Mouse (Mus musculus): ENCODE measurements around the gene Spsb4.

Gene Spsb4

GRCm38 (mm10) chr9:96980037-96980997 is 38.3 kb downstream of the Spsb4 start:
- in situ Hi-C loops (cut with MboI; ENCODE audit: low sequenced_read_pairs): no loop called here

GRCm38 (mm10) chr9:96979417-96980030 is 39.1 kb downstream of the Spsb4 start:
- in situ Hi-C loops (cut with MboI; ENCODE audit: low sequenced_read_pairs): no loop called here

- in situ Hi-C loops (cut with MboI; ENCODE audit: low sequenced_read_pairs): no loop called here
Observed at GRCm38 (mm10) chr9:96978147-96978782, 40.4 kb downstream of the Spsb4 start.

GRCm38 (mm10) chr9:96977287-96978145 is 41.1 kb downstream of the Spsb4 start:
- in situ Hi-C loops (cut with MboI; ENCODE audit: low sequenced_read_pairs): no loop called here

- in situ Hi-C loops (cut with MboI; ENCODE audit: low sequenced_read_pairs): no loop called here
Observed at GRCm38 (mm10) chr9:96973091-96973490, 45.6 kb downstream of the Spsb4 start.

GRCm38 (mm10) chr9:96971625-96972404 is 46.8 kb downstream of the Spsb4 start:
- in situ Hi-C loops (cut with MboI; ENCODE audit: low sequenced_read_pairs): no loop called here

GRCm38 (mm10) chr9:96967516-96967915 is 51.1 kb downstream of the Spsb4 start:
- in situ Hi-C loops (cut with MboI; ENCODE audit: low sequenced_read_pairs): no loop called here

- in situ Hi-C loops (cut with MboI; ENCODE audit: low sequenced_read_pairs): no loop called here
Observed at GRCm38 (mm10) chr9:96966465-96966864, 52.2 kb downstream of the Spsb4 start.

GRCm38 (mm10) chr9:96963443-96964215 is 55.0 kb downstream of the Spsb4 start:
- in situ Hi-C loops (cut with MboI; ENCODE audit: low sequenced_read_pairs): no loop called here

- in situ Hi-C loops (cut with MboI; ENCODE audit: low sequenced_read_pairs): no loop called here
Observed at GRCm38 (mm10) chr9:96962714-96963113, 55.9 kb downstream of the Spsb4 start.

GRCm38 (mm10) chr9:96961986-96962701 is 56.5 kb downstream of the Spsb4 start:
- in situ Hi-C loops (cut with MboI; ENCODE audit: low sequenced_read_pairs): no loop called here

GRCm38 (mm10) chr9:96961006-96961405 is 57.6 kb downstream of the Spsb4 start:
- in situ Hi-C loops (cut with MboI; ENCODE audit: low sequenced_read_pairs): no loop called here

GRCm38 (mm10) chr9:96960241-96960640 is 58.4 kb downstream of the Spsb4 start:
- in situ Hi-C loops (cut with MboI; ENCODE audit: low sequenced_read_pairs): no loop called here

GRCm38 (mm10) chr9:96959469-96959868 is 59.2 kb downstream of the Spsb4 start:
- in situ Hi-C loops (cut with MboI; ENCODE audit: low sequenced_read_pairs): no loop called here

- in situ Hi-C loops (cut with MboI; ENCODE audit: low sequenced_read_pairs): no loop called here
Observed at GRCm38 (mm10) chr9:96958009-96958615, 60.5 kb downstream of the Spsb4 start.

GRCm38 (mm10) chr9:96957298-96957865 is 61.3 kb downstream of the Spsb4 start:
- in situ Hi-C loops (cut with MboI; ENCODE audit: low sequenced_read_pairs): no loop called here

GRCm38 (mm10) chr9:96956646-96957297 is 61.9 kb downstream of the Spsb4 start:
- in situ Hi-C loops (cut with MboI; ENCODE audit: low sequenced_read_pairs): no loop called here
